Mouse (Mus musculus): ENCODE data around the gene Cpe. TPM values are rescaled to one million over a fixed set of nuclear protein-coding genes. Genes with fewer than 3 reads are reported as not detected.

Cpe gene
- polyA plus RNA-seq (2015; fragmentation: Nextera tagmentation; extraction: Ambion mirVana): 133 and 175 TPM in 2 replicates

DNA sequence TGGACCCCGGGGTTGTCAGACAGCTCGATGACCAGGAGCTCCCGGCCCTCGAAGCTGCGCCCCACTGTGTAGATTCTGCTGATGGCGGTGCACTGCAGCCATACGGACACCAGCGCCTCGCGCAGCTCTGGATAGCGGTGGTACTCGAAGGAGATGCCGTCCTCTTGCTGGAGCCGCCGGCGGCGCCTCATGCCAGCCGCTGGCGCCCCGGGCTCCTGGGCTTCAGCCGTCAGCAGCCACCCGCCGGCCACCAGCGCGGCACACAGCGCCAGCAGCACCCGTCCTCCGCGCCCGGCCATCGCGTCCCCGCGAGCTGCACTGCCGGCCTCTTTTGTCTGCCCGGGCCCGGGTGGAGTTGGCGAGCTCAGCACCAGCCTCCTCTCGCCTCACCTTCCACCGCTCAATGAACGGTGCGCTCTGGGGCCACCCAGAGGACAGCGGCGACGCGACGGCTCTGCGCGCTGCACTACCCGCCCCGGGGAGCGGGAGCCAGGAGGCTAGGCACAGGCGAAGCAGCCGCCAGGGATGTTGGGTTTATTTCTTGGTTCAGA lies at the start of gene Cpe:
TSS of gene Cpe (minus strand) at position 404 of the 551 bp plus-strand sequence.
- peak within 1 kb of the TSS; percentile 59 for H3K4me3 ChIP-seq (ENCODE audit: low read depth, low read length)
- ATAC-seq (ENCODE audit: low FRiP score, low TSS enrichment): peak; percentile 99
- no peaks in the 10 kb centered on the region for H3K9me3 ChIP-seq (ENCODE audit: control insufficient read depth, low read length)
- TF ChIP-seq EP300 (optimal IDR thresholded peaks at IDR 0.05): no peak
- peak; percentile 78 for TF ChIP-seq CTCF (IDR thresholded peaks at IDR 0.05; ENCODE audit: low read depth)
- H3K27ac ChIP-seq (replicated peaks): peak within 1 kb of the TSS; percentile 69; the same call in 1 of the 2 replicates
- DNase-seq (ENCODE audit: low spot score): peak; percentile 83
- no peaks in the 10 kb centered on the region for H3K27me3 ChIP-seq (ENCODE audit: control insufficient read depth, insufficient read depth, low read length)
- under 1% methylated on average over 53 of the region's 54 CpGs for WGBS
- H3K4me2 ChIP-seq (replicated peaks; ENCODE audit: low read depth): peak within 1 kb of the TSS; percentile 91
- H3K36me3 ChIP-seq (ENCODE audit: control insufficient read depth, insufficient read depth, low read length): no peaks in the 10 kb centered on the region
- H3K4me1 ChIP-seq (replicated peaks; ENCODE audit: control insufficient read depth, insufficient read depth): no peaks in the 10 kb centered on the region
- H3K9ac ChIP-seq (ENCODE audit: low read length): peak within 1 kb of the TSS; percentile 64

DNA sequence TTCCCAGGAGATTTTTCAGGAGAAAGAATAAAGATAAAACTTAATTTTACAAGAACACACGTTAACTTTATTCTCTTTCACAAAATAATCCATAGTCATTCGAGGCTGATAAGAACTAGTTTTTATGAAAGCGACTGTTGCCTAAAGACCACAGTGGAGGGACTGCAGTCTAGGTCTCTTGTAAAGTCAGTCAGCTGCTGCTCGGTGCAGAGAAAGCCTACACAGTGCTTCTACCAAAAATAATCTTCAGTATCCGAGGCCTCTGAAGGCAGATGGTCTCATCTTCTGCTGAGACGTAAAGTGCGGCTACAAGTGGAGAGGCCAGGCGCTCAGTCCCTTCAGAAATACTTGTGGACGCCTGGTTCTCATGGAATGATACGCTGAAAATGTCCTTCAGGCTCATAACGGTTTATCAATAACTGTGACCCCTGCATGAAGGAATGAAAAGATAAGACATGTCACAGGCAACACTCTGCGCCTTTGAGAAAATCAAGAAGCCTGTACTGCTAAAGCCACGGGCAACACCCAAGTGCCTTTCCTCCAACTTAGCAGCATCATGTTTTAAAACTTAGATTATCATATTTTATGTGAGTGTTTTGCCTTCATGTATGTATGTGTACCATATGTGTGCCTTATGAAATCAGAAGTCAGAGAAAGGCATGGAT lies 47.8 kb upstream of the Cpe start:
- H3K4me3 ChIP-seq (ENCODE audit: low read depth, low read length): no peak overlapping the region
- no peaks in the 10 kb centered on the region for H3K4me1 ChIP-seq (replicated peaks; ENCODE audit: control insufficient read depth, insufficient read depth)
- TF ChIP-seq CTCF (IDR thresholded peaks at IDR 0.05; ENCODE audit: low read depth) (no peak), EP300 (optimal IDR thresholded peaks at IDR 0.05) (no peak)
- H3K9me3 ChIP-seq (ENCODE audit: control insufficient read depth, low read length): no peaks in the 10 kb centered on the region
- H3K27ac ChIP-seq (replicated peaks): no peak overlapping the region
- H3K4me2 ChIP-seq (replicated peaks; ENCODE audit: low read depth): no peak overlapping the region
- H3K36me3 ChIP-seq (ENCODE audit: control insufficient read depth, insufficient read depth, low read length): no peaks in the 10 kb centered on the region
- WGBS: 90% methylated on average over 13 of the region's 13 CpGs
- DNase-seq (ENCODE audit: low spot score) (no peak), ATAC-seq (ENCODE audit: low FRiP score, low TSS enrichment) (no peak)
- H3K9ac ChIP-seq (ENCODE audit: low read length): no peak overlapping the region
- H3K27me3 ChIP-seq (ENCODE audit: control insufficient read depth, insufficient read depth, low read length): no peaks in the 10 kb centered on the region

DNA sequence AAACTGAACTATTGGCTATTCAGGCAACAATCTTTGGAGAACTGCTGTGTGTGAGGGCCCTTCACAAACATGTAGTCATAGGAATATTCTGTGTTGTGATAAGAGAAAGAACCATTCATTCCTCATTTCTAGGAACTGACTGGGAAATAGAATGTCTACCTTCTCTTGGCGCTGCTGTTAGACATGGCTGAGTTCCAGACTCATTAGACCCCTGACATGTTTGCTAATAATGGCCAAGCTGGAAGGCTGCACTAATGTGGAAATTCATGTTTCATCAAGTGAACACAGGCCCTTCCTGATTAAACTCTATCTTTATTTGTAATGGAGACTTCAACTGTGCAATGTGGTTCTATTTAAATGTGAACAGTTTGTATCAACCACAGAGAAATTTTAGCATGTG lies 46.1 kb upstream of the Cpe start:
- Histone ChIP-seq H3K36me3 (ENCODE audit: control insufficient read depth, insufficient read depth, low read length) (no peaks in the 10 kb centered on the region), H3K4me2 (replicated peaks; ENCODE audit: low read depth) (no peak overlapping the region), H3K27ac (replicated peaks) (no peak overlapping the region), H3K9ac (ENCODE audit: low read length) (no peak overlapping the region), H3K4me1 (replicated peaks; ENCODE audit: control insufficient read depth, insufficient read depth) (no peaks in the 10 kb centered on the region), H3K27me3 (ENCODE audit: control insufficient read depth, insufficient read depth, low read length) (no peaks in the 10 kb centered on the region), H3K4me3 (ENCODE audit: low read depth, low read length) (no peak overlapping the region), H3K9me3 (ENCODE audit: control insufficient read depth, low read length) (no peaks in the 10 kb centered on the region)
- TF ChIP-seq CTCF (IDR thresholded peaks at IDR 0.05; ENCODE audit: low read depth): no peak
- no peak for TF ChIP-seq EP300 (optimal IDR thresholded peaks at IDR 0.05)
- ATAC-seq (ENCODE audit: low FRiP score, low TSS enrichment) (no peak), DNase-seq (ENCODE audit: low spot score) (no peak)
- 48% methylated on average over 1 of the region's 1 CpGs for WGBS

DNA sequence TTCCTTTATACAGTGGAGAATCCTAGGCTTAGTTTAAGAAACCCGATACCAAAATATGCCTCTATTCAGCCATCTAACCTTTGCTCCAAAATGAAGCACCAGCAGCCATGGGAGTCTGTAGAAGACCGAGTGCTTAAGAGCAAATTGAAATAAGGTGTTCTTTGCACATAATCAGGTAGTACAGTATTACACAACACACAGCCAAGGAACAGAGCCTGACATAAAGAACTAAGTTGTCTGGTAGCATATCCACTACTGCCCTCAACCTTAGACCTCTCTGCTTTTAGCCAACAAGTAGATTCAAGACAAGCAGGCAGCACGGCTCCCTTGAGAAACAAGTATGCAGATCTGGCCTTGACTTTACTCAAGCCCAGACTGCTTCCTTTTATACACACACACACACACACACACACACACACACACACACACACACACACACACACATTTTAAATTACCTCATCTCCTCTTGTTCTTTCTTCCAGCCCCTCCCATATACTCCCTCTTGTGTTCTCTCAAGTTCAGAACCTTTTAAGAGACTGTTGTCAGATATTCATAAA lies 44.0 kb upstream of the Cpe start:
- DNase-seq (ENCODE audit: low spot score) (no peak), ATAC-seq (ENCODE audit: low FRiP score, low TSS enrichment) (no peak)
- H3K4me1 ChIP-seq (replicated peaks; ENCODE audit: control insufficient read depth, insufficient read depth): no peaks in the 10 kb centered on the region
- no peaks in the 10 kb centered on the region for H3K27me3 ChIP-seq (ENCODE audit: control insufficient read depth, insufficient read depth, low read length)
- no peaks in the 10 kb centered on the region for H3K9me3 ChIP-seq (ENCODE audit: control insufficient read depth, low read length)
- no peak for TF ChIP-seq EP300 (optimal IDR thresholded peaks at IDR 0.05)
- TF ChIP-seq CTCF (IDR thresholded peaks at IDR 0.05; ENCODE audit: low read depth): no peak
- H3K9ac ChIP-seq (ENCODE audit: low read length): no peak overlapping the region
- no peak overlapping the region for H3K27ac ChIP-seq (replicated peaks)
- H3K4me2 ChIP-seq (replicated peaks; ENCODE audit: low read depth): no peak overlapping the region
- H3K36me3 ChIP-seq (ENCODE audit: control insufficient read depth, insufficient read depth, low read length): no peaks in the 10 kb centered on the region
- no peak overlapping the region for H3K4me3 ChIP-seq (ENCODE audit: low read depth, low read length)
- 63% methylated on average over 3 of the region's 3 CpGs for WGBS

DNA sequence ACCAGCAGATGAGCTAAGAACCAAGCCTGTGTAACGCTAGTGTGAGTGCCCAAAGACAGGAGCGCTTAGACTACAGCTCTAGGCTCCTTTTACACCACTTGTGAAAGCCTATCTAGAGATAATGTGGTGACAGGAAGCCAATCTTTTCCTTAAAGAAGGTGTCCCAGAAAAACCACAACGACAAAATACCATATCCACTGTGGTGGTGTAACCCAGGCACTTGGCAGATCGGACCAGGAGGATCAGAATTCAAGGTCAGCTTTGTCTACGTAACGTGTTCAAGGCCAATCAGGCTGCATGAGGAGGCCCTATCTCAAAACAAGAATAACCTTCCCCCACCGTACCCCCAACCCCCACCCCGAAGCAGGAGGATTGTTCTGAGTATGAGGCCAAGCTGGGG lies 42.3 kb upstream of the Cpe start:
- Histone ChIP-seq H3K27ac (replicated peaks) (no peak overlapping the region), H3K4me2 (replicated peaks; ENCODE audit: low read depth) (no peak overlapping the region), H3K4me3 (ENCODE audit: low read depth, low read length) (no peak overlapping the region), H3K4me1 (replicated peaks; ENCODE audit: control insufficient read depth, insufficient read depth) (no peaks in the 10 kb centered on the region), H3K9ac (ENCODE audit: low read length) (no peak overlapping the region), H3K27me3 (ENCODE audit: control insufficient read depth, insufficient read depth, low read length) (no peaks in the 10 kb centered on the region), H3K36me3 (ENCODE audit: control insufficient read depth, insufficient read depth, low read length) (peaks cover under 1% of the 10 kb centered on the region; the same call in 1 of the 2 replicates), H3K9me3 (ENCODE audit: control insufficient read depth, low read length) (no peaks in the 10 kb centered on the region)
- 90% methylated on average over 8 of the region's 8 CpGs for WGBS
- ATAC-seq (ENCODE audit: low FRiP score, low TSS enrichment) (no peak), DNase-seq (ENCODE audit: low spot score) (no peak)
- TF ChIP-seq CTCF (IDR thresholded peaks at IDR 0.05; ENCODE audit: low read depth): no peak
- no peak for TF ChIP-seq EP300 (optimal IDR thresholded peaks at IDR 0.05)

All from stomach, postnatal 0 days (tissue).